Mouse (Mus musculus) limb, embryonic 11.5 days (tissue): ENCODE results near the gene Atrn. TPM values are rescaled to one million over a fixed set of nuclear protein-coding genes. Genes with fewer than 3 reads are reported as not detected.

ENCODE experiments used
- microRNA-seq: library from miRNA; unstranded; fragments of <30 nt; microRNA quantifications from one replicate; pipeline ENCODE4, GENCODE M21; 2016
- polyA plus RNA-seq: library from polyadenylated mRNA; unstranded; fragments of >200 nt; fragmentation: Nextera tagmentation; extraction: Ambion mirVana; gene quantifications from 2 replicates; pipeline ENCODE4 v1.2.1, GENCODE M21; 2014

Atrn gene
- polyA plus RNA-seq, 1 experiment from 2014 or later, result 8.2 TPM

Small RNA genes lying within 50 kb of the gene (microRNA-seq; reads per million reads assigned to microRNA genes)
- not detected for gene Mir6973b

Other genes starting within 250 kb of the Atrn start
- 50.7 and 52.5 TPM in 2 replicates for gene Ddrgk1, start 241.8 kb upstream of the Atrn start, polyA plus RNA-seq
- gene Itpa, start 238.9 kb upstream of the Atrn start, polyA plus RNA-seq, result 149 and 157 TPM in 2 replicates
- gene Slc4a11, start 209.0 kb upstream of the Atrn start, polyA plus RNA-seq, result 0.57 and 1.1 TPM in 2 replicates
- gene 4930402H24Rik, start 89 bp upstream of the Atrn start, polyA plus RNA-seq, result 26.6 and 29.7 TPM in 2 replicates
- 10.3 and 10.9 TPM in 2 replicates for gene Gfra4, start 136.6 kb downstream of the Atrn start, polyA plus RNA-seq
- gene Adam33, start 157.3 kb downstream of the Atrn start, polyA plus RNA-seq, result 0.47 and 0.72 TPM in 2 replicates
- gene Siglec1, start 180.3 kb downstream of the Atrn start, polyA plus RNA-seq, result 0.03 and 0.07 TPM in 2 replicates
- gene Hspa12b, start 220.8 kb downstream of the Atrn start, polyA plus RNA-seq, result 9.6 and 12.7 TPM in 2 replicates
- gene Gm11037, start 227.0 kb downstream of the Atrn start, polyA plus RNA-seq, result not detected in 2 replicates